Mouse (Mus musculus) NIH3T3 (cell line): ENCODE data around the gene Disp3.

Source experiments
- DNase-seq: peaks from one replicate; pipeline ENCODE4 v3.0.0-alpha.2; 2012; ENCODE audit warnings: low read depth

Gene Disp3

GRCm38 (mm10) chr4:148287476-148288054 is at the start of gene Disp3:
Disp3 (minus strand) TSS chr4:148287965.
- no peak for DNase-seq

DNA sequence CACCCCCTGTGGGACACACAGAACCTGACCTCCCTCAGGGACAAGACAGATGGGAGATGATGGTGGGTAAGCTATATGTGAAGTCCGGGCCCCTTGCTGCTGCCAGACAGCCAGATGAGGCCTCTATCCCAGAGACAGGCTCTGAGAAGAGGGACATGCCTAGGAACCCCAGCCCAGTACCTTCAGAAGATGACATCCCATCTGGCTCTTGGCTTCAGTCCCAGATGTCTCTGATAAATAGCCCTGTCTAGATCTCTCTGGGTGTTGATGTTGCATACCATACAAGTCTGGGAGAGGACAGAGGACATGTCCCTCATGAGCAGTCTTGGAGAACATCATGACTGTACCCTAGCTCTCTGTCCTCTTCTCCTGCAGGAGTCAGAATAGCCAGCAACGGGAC is 42.5 kb upstream of the Disp3 start:
- no peak for DNase-seq

GRCm38 (mm10) chr4:148329431-148329830 is 41.7 kb upstream of the Disp3 start:
- no peak for DNase-seq

DNA sequence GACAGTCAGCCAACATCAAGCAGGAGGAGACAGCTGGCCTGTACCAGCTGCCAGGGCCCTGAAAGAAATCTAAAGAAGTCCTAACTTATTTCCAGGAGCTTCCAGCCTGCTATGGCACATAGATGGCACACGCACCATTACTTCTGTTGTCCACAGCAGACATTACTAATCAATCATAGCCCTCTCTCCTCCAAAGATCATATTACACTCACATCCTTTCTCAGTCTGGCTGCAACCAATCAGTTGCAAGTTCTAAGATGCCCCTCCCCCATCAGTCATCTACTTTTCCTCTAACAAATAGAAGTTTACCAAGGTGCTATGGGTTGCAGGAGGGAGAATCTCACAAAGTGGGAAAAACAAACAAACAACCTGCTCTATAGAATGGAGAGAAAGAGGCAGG is 40.5 kb upstream of the Disp3 start:
- no peak for DNase-seq

- DNase-seq = no peak
These were observed 39.7 kb upstream of the Disp3 start for GRCm38 (mm10) chr4:148327266-148327997.

GRCm38 (mm10) chr4:148326791-148327190 is 39.0 kb upstream of the Disp3 start:
- no peak for DNase-seq

DNA sequence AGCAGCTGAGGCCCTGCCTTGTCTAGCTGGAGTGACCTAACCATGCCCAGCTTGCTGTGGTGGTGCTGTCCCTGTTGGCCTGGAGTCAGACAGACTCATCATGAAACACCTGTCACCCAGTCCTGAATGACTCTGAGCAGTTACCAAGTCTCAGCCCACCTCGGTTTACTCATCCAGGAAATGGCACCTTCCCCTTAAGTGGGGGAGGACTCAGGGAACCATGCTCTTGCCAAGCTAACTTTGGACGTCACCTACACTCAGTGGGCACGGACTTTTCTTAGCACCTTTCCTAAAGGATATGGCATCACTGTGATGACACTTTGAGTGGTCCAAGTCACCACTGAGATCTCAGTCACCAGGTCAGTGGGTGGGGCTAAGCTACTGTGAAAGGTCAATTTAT is 38.2 kb upstream of the Disp3 start:
- no peak for DNase-seq

DNA sequence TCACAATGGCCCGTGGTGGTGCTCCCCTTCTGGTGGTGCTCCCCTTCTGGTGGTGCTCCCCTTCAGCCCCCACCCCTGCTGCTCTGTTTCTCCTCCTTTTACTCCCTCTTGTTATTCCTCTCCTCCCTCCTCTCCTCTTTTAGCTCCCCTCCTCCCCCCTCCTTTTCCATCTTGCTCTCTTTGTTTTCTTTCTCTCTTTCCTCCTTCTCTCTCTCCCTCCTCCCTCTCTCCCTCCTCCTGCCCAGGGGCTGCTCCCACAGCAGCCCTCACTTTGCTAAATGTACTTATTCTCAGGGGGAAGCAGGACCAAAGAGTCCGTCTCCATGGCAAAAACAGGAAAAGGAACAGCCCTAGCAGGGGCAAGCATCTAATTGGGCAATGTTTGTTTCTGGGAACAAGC is 37.3 kb upstream of the Disp3 start:
- DNase-seq = no peak

DNA sequence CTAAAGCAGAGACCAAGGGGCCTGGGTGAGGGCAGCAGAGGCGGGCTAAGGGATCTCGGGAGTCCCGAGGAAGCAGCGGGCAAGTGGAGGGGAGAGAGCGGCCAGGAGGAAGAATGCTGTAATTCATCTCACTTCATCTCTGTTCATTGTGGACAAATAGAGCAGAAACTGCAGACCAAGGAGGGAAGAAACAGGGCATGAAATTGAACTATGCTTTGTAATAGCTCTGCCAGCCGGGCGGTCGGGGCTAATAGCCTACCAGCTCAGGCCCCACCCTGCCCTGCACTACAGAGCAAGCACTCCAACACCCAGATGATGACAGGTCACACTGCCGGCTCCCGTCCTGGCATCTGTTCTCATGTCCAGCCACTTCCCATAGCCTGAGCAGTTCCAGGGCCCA is 34.4 kb upstream of the Disp3 start:
- no peak for DNase-seq

- DNase-seq = no peak
These were observed 31.6 kb upstream of the Disp3 start for GRCm38 (mm10) chr4:148319366-148319765.

DNA sequence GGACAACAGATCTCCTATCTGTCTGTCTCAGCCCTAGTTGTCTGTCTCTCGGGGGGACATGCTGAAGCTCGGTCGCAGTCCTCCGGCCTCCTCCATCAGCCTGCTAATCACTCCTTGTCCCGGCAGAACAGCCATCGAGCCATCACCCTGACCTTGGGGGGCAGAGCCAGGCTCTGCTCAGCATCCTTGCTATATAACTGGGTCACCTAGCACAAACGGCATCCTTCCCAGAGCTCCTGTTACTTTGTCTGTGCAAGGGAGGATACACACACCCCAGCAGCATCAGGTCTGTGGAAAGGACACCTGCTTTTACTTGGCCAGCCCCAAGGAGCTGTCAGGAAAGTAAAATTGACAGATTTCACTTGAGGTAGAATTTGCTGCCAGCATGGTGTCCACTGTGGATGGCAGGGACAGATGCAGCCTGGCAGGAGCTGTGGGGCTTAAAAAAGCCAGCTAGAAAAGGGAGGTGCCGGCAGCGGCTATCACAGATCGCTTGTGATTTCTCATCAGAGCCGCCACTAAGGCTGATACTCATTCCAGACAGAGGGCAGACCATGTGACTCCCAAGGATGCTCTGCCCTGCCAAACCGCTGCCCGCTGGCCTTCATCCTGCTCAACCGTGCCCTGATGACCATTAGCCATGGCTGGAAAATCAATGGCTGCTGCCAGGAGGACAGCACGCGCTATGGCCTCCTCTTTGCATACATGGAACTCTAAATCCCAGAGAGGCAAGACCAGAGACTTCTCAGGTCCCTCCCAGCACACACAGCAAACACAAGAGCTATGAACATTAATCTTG is 27.8 kb upstream of the Disp3 start:
- no peak for DNase-seq

DNA sequence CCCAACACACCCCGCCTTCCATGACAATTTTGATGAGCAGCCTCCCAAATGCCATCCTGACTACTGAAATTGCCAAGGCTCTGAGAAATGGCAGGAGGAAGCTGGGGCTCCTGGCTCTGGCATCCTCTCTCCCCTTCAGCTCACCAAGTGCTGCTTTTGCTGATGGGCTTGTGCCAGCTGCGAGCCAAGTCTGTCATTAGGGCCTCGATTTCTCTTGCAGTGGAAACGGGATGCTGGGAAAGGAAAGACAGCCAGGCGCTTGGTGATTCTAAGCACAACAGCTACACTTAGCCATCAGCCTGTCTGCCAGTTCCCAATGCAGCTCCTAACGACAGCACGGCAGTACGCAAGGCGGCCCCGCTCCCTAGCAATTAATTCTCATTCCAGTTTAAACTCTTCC is 26.6 kb upstream of the Disp3 start:
- no peak for DNase-seq

GRCm38 (mm10) chr4:148313601-148314000 is 25.8 kb upstream of the Disp3 start:
- DNase-seq = no peak

DNA sequence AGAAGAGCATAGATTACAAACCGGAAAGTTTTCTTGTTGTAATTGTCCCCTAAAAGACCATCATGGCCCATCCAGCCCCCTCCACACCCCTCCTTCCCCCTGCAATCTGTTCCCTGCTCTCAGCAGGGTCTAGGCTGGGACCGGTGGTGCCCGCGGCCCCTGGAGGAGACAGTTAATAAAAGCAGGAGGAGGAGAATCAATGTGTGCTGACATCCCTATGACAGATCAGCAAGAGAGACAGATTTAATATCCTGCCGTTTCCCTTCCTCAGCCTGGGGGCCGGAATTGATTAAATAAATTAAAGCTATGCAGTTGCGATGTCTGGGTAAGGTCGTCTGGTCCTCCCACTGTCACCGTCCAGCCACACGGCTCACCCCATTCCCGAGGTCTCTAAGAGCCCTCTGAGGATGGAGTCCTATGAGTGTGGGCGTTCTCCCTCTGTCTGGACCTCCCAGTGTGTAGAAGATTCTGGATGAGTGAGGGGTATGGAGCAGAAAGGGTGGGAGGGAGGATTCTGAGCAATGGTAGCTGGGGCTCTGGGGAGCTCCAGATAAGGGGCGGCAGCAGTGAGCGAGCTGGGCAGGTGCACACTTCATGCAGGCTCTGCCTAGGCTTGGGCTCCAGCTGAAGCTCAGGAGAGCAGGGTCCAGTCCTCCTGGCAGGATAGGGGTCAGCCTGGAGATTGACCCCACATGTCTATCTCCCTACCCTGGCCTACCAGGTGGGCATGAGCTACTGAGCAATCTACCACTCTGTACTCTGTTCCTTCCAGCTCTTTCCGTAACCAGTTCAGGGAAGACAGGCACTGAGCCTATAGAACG is 24.7 kb upstream of the Disp3 start:
- no peak for DNase-seq

- DNase-seq = no peak
These were observed 23.1 kb upstream of the Disp3 start for GRCm38 (mm10) chr4:148310845-148311244.

DNA sequence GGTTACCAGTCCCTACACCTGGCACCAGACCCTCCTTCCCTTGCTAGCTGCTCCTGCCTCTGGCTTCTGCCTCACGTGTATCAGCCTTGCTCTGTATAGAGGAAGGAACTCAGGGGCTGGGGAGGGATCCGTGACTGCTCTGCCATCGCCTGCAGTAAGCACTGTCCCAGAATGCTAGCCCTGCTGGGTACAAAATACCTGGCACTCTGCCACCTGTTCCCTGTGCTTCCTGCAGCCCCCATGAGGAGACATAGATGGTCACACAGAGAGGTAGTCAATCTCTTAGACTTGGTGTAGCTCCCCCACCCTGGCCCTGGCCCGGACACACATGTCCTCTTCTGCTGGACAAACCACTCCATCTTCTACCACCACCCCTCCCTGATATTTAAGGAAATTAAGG is 22.4 kb upstream of the Disp3 start:
- DNase-seq = no peak

- DNase-seq = no peak
These were observed 18.8 kb upstream of the Disp3 start for GRCm38 (mm10) chr4:148306406-148307083.

DNA sequence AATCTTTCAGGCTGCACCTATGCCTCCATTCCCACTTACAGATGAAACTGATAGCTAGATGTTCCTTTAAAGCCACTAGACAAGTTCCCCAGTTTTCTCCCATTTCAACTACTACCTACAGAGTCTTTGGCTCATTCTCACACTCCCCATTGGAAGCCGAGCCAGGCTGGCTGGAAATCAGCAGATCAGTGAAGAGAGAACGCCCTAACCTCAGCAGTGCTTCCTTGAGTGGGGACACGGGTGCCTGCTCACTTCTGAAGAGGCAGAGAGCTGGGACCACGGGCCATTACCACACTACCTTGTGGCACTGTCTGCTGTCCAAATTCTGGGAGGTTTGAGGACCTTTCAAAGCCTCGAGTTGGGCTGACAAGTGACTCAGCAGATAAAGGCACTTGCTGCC is 11.0 kb upstream of the Disp3 start:
- no peak for DNase-seq

DNA sequence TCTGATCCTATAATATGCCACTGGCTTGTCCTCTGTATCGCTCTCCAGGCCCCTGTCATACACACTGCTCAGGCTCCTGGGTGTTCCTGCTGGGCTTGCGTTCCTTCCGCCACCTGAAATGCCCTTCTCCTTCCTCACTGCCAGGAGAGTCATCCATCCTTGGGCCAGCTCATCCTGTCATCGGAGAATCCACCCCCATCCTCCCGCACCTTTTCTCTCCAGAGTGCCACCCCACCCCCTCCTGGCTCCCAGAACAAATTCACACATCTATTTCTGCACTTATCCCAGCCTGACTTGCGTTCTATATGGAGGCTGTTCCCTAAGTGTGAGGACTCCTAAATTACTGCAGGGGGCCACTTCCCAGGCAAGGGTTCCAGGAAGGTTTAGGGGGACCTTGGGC is 9.9 kb upstream of the Disp3 start:
- DNase-seq = no peak

- DNase-seq = peak; percentile 73
These were observed 5.6 kb upstream of the Disp3 start for GRCm38 (mm10) chr4:148293319-148293718.

- DNase-seq = no peak
These were observed 4.1 kb upstream of the Disp3 start for GRCm38 (mm10) chr4:148291849-148292248.

DNA sequence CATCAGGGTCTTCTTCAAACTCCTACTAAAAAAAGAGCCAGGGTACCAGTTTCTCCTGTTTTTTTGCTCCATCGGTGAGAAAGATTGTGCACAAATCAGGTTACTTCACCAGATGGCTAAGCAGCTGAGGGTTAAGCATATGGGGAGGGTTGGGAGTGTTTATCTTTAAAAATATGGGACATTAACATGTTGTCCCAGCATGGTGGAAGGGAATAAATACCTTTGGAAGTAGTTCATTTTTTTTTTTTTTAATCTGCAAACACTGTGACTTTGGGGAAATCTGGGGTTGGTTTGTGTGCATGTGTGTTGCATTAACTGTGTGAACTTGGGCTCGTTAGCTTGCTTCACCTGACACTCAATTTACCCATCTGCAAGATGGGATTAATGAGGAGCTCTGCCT is 3.3 kb upstream of the Disp3 start:
- no peak for DNase-seq
